Mouse (Mus musculus): ENCODE data around the gene Chrm3. TPM values are rescaled to one million over a fixed set of nuclear protein-coding genes. Genes with fewer than 3 reads are reported as not detected.

Gene Chrm3
- total and polyA plus RNA-seq, 2 experiments from 2014 or later: 3.5 to 36.0 TPM

- WGBS: 44% methylated on average over 15 of the region's 15 CpGs
- no peaks in the 10 kb centered on the region for H3K27me3 ChIP-seq (ENCODE audit: insufficient read depth, low read length)
- H3K9ac ChIP-seq (replicated peaks; ENCODE audit: low read length): no peak overlapping the region
- ATAC-seq (peak; percentile 89), DNase-seq (ENCODE audit: low spot score) (peak; percentile 91)
- H3K9me3 ChIP-seq (ENCODE audit: low read length): no peaks in the 10 kb centered on the region; the same call in 1 of the 2 replicates
- TF ChIP-seq CTCF (IDR thresholded peaks at IDR 0.05; ENCODE audit: low read depth): peak; percentile 87
- H3K4me3 ChIP-seq (ENCODE audit: low read length): no peak overlapping the region
- no peaks in the 10 kb centered on the region for H3K4me1 ChIP-seq (ENCODE audit: insufficient read depth, low read length)
- H3K27ac ChIP-seq: no peak overlapping the region
- no peaks in the 10 kb centered on the region for H3K36me3 ChIP-seq (ENCODE audit: insufficient read depth, low read length)
- H3K4me2 ChIP-seq (ENCODE audit: low read depth, low read length): 0 out of 2 replicates have a peak overlapping the region, but pooled peaks have one; percentile 18
These were observed 478.0 kb downstream of the Chrm3 start for GRCm38 (mm10) chr13:9882362-9883282.

GRCm38 (mm10) chr13:9881930-9882329, 478.7 kb downstream of the Chrm3 start:
- H3K36me3 ChIP-seq (ENCODE audit: insufficient read depth, low read length): no peaks in the 10 kb centered on the region
- WGBS: 63% methylated on average over 4 of the region's 4 CpGs
- no peak for TF ChIP-seq CTCF (IDR thresholded peaks at IDR 0.05; ENCODE audit: low read depth)
- no peaks in the 10 kb centered on the region for H3K27me3 ChIP-seq (ENCODE audit: insufficient read depth, low read length)
- no peak overlapping the region for H3K9ac ChIP-seq (replicated peaks; ENCODE audit: low read length)
- no peaks in the 10 kb centered on the region; the same call in 1 of the 2 replicates for H3K9me3 ChIP-seq (ENCODE audit: low read length)
- no peak overlapping the region for H3K4me3 ChIP-seq (ENCODE audit: low read length)
- peak; percentile 35; the same call in 1 of the 2 replicates for ATAC-seq
- no peaks in the 10 kb centered on the region for H3K4me1 ChIP-seq (ENCODE audit: insufficient read depth, low read length)
- no peak overlapping the region for H3K4me2 ChIP-seq (ENCODE audit: low read depth, low read length)
- no peak overlapping the region for H3K27ac ChIP-seq
- DNase-seq (ENCODE audit: low spot score): no peak

- 79% methylated on average over 4 of the region's 4 CpGs for WGBS
- no peaks in the 10 kb centered on the region for H3K4me1 ChIP-seq (ENCODE audit: insufficient read depth, low read length)
- H3K9ac ChIP-seq (replicated peaks; ENCODE audit: low read length): no peak overlapping the region
- no peak for TF ChIP-seq CTCF (IDR thresholded peaks at IDR 0.05; ENCODE audit: low read depth)
- DNase-seq (ENCODE audit: low spot score): no peak
- H3K27ac ChIP-seq: no peak overlapping the region
- H3K27me3 ChIP-seq (ENCODE audit: insufficient read depth, low read length): no peaks in the 10 kb centered on the region
- no peaks in the 10 kb centered on the region for H3K36me3 ChIP-seq (ENCODE audit: insufficient read depth, low read length)
- H3K9me3 ChIP-seq (ENCODE audit: low read length): no peaks in the 10 kb centered on the region; the same call in 1 of the 2 replicates
- no peak for ATAC-seq
- H3K4me2 ChIP-seq (ENCODE audit: low read depth, low read length): no peak overlapping the region
- H3K4me3 ChIP-seq (ENCODE audit: low read length): no peak overlapping the region
These were observed 480.2 kb downstream of the Chrm3 start for GRCm38 (mm10) chr13:9880401-9880800.

GRCm38 (mm10) chr13:9878596-9879010, 482.0 kb downstream of the Chrm3 start:
- Histone ChIP-seq H3K27ac (no peak overlapping the region), H3K4me1 (ENCODE audit: insufficient read depth, low read length) (no peaks in the 10 kb centered on the region), H3K4me2 (ENCODE audit: low read depth, low read length) (no peak overlapping the region), H3K36me3 (ENCODE audit: insufficient read depth, low read length) (no peaks in the 10 kb centered on the region), H3K27me3 (ENCODE audit: insufficient read depth, low read length) (no peaks in the 10 kb centered on the region), H3K9me3 (ENCODE audit: low read length) (no peaks in the 10 kb centered on the region), H3K9ac (replicated peaks; ENCODE audit: low read length) (no peak overlapping the region), H3K4me3 (ENCODE audit: low read length) (no peak overlapping the region)
- WGBS: 89% methylated on average over 7 of the region's 7 CpGs
- DNase-seq (ENCODE audit: low spot score) (no peak), ATAC-seq (no peak)
- TF ChIP-seq CTCF (IDR thresholded peaks at IDR 0.05; ENCODE audit: low read depth): no peak

GRCm38 (mm10) chr13:9873377-9873776, 487.3 kb downstream of the Chrm3 start:
- no peak overlapping the region for H3K9ac ChIP-seq (replicated peaks; ENCODE audit: low read length)
- ATAC-seq (no peak), DNase-seq (ENCODE audit: low spot score) (no peak)
- no peak for TF ChIP-seq CTCF (IDR thresholded peaks at IDR 0.05; ENCODE audit: low read depth)
- no peaks in the 10 kb centered on the region for H3K27me3 ChIP-seq (ENCODE audit: insufficient read depth, low read length)
- no peaks in the 10 kb centered on the region for H3K36me3 ChIP-seq (ENCODE audit: insufficient read depth, low read length)
- no peak overlapping the region for H3K4me2 ChIP-seq (ENCODE audit: low read depth, low read length)
- WGBS: 82% methylated on average over 3 of the region's 3 CpGs
- H3K27ac ChIP-seq: no peak overlapping the region
- H3K4me3 ChIP-seq (ENCODE audit: low read length): no peak overlapping the region
- no peaks in the 10 kb centered on the region for H3K4me1 ChIP-seq (ENCODE audit: insufficient read depth, low read length)
- H3K9me3 ChIP-seq (ENCODE audit: low read length): no peaks in the 10 kb centered on the region

- ATAC-seq (no peak), DNase-seq (ENCODE audit: low spot score) (no peak)
- H3K9ac ChIP-seq (replicated peaks; ENCODE audit: low read length): no peak overlapping the region
- H3K9me3 ChIP-seq (ENCODE audit: low read length): no peaks in the 10 kb centered on the region
- WGBS: 86% methylated on average over 2 of the region's 2 CpGs
- no peak overlapping the region for H3K27ac ChIP-seq
- H3K4me2 ChIP-seq (ENCODE audit: low read depth, low read length): no peak overlapping the region
- H3K4me1 ChIP-seq (ENCODE audit: insufficient read depth, low read length): no peaks in the 10 kb centered on the region
- no peak for TF ChIP-seq CTCF (IDR thresholded peaks at IDR 0.05; ENCODE audit: low read depth)
- no peaks in the 10 kb centered on the region for H3K36me3 ChIP-seq (ENCODE audit: insufficient read depth, low read length)
- H3K27me3 ChIP-seq (ENCODE audit: insufficient read depth, low read length): no peaks in the 10 kb centered on the region
- no peak overlapping the region for H3K4me3 ChIP-seq (ENCODE audit: low read length)
These were observed 494.5 kb downstream of the Chrm3 start for GRCm38 (mm10) chr13:9866161-9866560.

GRCm38 (mm10) chr13:9847515-9847914, 513.1 kb downstream of the Chrm3 start:
- no peak for TF ChIP-seq CTCF (IDR thresholded peaks at IDR 0.05; ENCODE audit: low read depth)
- 74% methylated on average over 3 of the region's 3 CpGs for WGBS
- Histone ChIP-seq H3K27ac (no peak overlapping the region), H3K4me1 (ENCODE audit: insufficient read depth, low read length) (no peaks in the 10 kb centered on the region), H3K9ac (replicated peaks; ENCODE audit: low read length) (no peak overlapping the region), H3K9me3 (ENCODE audit: low read length) (no peaks in the 10 kb centered on the region), H3K4me2 (ENCODE audit: low read depth, low read length) (no peak overlapping the region), H3K4me3 (ENCODE audit: low read length) (no peak overlapping the region), H3K36me3 (ENCODE audit: insufficient read depth, low read length) (no peaks in the 10 kb centered on the region), H3K27me3 (ENCODE audit: insufficient read depth, low read length) (no peaks in the 10 kb centered on the region)
- DNase-seq (ENCODE audit: low spot score) (no peak), ATAC-seq (no peak)
